Mouse (Mus musculus): ENCODE results near the gene Sema4d.

Sema4d gene

GRCm38 (mm10) chr13:51814646-51815045, 21.1 kb upstream of the Sema4d start:
- no peak for DNase-seq (ENCODE audit: low read depth, low spot score)

GRCm38 (mm10) chr13:51813621-51814615, 20.4 kb upstream of the Sema4d start:
- peak; percentile 26 for DNase-seq (ENCODE audit: low read depth, low spot score)

DNA sequence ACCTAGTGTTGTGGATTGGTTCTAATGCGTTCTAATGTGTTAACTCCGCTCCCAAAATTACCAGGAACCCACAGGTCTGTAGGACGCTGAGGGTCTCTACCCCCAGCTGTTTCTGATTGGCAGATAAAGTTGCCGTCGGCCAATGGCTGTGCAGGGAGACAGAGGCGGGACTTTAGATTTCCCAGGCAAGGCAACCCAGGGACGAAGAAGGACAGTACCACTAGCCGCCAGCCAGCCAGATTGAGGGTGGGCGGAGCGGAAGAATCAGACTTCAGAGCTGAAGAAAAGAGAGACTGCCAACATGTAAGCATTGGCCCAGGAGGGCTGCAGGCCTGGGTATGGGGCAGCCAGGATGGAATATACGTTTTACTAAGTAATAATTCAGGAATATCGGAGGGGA, 14.6 kb upstream of the Sema4d start:
- DNase-seq (ENCODE audit: low read depth, low spot score): no peak

- DNase-seq (ENCODE audit: low read depth, low spot score): no peak
Measured at GRCm38 (mm10) chr13:51806220-51806619, 12.7 kb upstream of the Sema4d start.

- no peak for DNase-seq (ENCODE audit: low read depth, low spot score)
Measured at GRCm38 (mm10) chr13:51805634-51806033, 12.1 kb upstream of the Sema4d start.

GRCm38 (mm10) chr13:51800921-51801320, 7.4 kb upstream of the Sema4d start:
- DNase-seq (ENCODE audit: low read depth, low spot score): no peak

- DNase-seq (ENCODE audit: low read depth, low spot score): peak; percentile 14
Measured at GRCm38 (mm10) chr13:51799735-51800522, 6.4 kb upstream of the Sema4d start.

DNA sequence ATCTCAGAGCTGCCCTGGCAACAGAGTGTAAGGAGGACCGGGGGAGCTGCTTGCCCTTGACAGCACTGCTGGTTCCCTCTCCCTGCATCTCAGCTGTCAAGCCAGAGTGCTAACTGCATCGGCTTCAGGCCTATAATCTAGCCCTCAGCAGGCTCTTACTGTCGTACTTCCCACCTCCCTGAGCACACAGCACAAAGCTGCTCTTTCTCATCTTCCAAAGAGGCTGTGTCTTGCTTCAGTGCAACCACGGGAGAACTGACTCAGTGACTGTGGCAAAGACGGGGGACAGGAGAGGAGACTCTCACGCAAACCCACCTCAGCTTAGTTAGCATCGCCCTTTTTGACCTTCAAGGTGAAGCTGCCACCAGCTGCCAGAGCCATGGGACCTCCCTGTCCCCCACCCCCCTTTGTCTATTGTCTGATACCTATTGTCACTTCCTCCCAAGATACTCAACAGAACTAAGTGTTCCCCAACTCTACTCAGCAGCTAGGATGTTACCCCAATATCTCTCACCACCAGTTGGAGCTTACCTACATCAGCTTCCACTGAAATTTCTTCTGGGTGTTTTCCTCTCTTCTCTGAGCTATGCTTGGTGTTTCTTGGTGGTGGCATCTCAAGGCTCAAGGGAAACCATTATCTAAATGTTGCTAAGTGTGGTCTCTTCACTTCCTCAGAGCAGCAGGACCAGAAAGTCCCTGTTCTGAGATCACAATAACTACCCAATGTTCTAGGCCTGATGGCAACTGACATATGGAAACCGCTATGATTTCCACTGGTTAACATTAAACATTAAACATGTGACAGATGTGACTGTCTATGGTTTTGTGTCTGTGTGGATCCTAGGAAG, 4.6 kb upstream of the Sema4d start:
- DNase-seq (ENCODE audit: low read depth, low spot score): no peak

- no peak for DNase-seq (ENCODE audit: low read depth, low spot score)
Measured at GRCm38 (mm10) chr13:51793948-51794347, 401 bp upstream of the Sema4d start.

DNA sequence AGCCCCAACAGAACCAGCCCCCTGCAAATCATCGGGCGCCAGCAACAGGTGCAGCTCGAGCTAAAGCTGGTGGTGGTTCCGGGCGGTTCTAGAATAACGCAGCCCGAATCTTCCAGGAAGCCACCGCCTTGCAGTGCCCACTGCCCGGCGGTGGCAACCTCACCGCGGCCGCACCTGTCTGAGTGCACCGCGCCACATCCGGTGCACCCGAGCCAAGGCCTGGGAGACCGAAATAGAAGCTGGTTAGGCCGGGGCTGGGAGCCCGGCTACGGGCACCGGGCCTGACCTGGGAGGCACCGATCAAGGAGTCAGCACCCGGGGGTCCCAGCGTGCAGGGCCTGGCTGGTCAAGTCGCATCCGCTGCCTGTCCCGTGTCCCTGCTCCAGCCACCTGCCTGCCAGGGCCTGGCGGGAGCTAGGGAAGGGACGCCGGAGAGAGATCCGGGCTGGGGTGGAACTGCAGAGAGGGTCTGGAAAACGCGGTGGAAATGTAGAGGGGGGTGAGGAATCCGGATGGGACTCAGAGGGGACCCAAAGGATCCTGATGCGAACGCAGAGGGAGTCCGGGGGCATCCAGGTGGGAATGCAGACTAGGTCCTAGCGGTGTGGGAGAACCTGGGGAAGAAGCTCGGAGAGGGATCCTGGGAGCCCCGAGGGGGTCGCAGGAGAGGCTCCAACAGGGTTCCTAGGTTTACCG, 670 bp downstream of the Sema4d start:
- no peak for DNase-seq (ENCODE audit: low read depth, low spot score)

DNA sequence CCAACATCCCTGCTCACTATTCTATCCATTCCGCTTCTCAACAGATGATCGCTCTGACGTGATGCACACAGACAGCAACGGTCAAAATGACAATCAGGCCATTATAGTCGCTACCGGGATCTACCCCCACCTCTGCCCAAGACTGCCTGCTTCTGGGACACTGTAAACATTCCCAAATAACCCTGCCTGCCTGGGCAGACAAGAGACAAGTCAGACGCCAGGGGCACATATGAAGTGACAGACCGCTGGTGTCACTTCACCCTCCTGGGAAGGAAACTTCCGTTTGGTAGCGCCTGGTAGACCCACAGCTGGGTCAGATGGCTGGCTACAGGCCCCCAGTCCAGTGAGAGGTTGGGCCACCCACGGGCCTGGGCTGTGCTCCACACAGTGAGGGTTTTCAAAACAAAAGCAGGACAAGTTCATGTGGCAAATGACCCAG, 1.4 kb downstream of the Sema4d start:
- no peak for DNase-seq (ENCODE audit: low read depth, low spot score)

DNA sequence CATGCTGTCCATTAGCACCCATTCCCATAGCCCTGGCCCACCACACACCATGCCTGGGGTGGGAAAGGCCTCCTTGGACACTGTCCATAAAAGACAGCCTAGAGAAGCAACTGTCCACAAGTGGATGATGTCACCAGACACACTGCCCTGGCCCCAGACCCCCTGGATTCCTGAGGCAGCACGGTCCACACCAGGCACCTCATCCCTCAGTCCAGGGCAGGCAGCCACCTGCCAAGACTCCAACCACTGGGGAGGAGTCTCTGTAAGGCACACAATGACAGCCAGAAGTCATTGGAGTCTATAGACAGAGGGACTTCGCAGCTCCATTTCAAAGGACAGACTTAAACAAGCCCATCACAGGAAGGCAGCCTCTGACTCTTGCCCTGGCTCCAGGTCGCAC, 1.9 kb downstream of the Sema4d start:
- no peak for DNase-seq (ENCODE audit: low read depth, low spot score)

DNA sequence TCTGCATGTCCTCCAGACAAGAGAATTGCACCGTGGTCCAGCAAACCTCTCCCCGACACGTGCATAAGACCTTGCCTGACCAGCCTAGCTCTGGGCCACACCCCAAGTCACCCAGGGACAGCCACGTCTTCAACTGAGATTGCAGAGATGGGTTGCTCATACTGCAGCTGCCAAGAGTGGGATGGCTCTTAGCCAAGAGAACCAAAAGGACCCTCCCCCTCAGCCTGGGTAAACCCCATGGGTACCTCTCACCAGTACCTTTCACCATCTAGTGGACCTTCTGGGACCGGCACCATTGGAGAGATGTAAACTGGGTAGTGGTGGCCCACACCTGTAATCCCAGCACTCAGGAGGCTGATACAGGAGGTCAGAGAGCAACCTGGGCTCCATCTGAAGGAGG, 2.8 kb downstream of the Sema4d start:
- no peak for DNase-seq (ENCODE audit: low read depth, low spot score)

DNA sequence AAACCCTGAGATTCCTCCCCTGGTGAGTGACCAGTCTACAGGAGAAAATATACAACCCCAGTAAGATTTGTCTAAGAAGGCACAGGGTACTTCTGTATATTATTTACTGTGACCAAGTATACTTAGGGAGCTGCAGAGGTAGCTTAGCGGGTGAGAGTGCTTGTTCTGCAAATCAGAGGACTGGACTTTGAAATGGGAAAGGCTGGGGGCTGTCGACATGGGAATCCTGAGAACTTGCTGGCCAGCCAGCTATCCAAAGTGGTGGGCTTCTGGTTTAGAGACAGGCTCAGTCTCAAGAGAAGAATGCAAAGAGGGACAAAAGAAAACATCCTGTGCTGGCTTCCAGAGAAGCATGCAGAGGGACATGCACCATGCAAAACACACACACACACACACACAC, 5.7 kb downstream of the Sema4d start:
- no peak for DNase-seq (ENCODE audit: low read depth, low spot score)

DNA sequence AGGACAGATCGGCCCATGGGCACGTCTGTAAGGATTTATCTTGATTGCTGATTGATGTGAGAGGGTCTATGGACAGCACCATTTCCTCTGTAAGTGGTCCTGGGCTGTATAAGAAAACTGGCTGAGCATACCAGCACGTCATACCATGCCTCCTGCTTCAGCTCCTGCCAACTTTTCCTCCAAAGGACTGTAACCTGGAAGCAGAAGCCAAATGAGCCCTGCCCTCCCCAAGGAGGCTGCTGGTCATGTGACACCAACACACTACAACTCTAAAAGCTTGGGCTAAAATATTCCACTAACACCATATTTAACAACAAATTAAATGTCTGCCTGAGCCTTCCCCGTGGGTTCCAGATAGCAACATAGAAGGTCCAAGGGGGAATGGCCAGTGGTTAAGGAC, 6.9 kb downstream of the Sema4d start:
- DNase-seq (ENCODE audit: low read depth, low spot score): no peak

DNA sequence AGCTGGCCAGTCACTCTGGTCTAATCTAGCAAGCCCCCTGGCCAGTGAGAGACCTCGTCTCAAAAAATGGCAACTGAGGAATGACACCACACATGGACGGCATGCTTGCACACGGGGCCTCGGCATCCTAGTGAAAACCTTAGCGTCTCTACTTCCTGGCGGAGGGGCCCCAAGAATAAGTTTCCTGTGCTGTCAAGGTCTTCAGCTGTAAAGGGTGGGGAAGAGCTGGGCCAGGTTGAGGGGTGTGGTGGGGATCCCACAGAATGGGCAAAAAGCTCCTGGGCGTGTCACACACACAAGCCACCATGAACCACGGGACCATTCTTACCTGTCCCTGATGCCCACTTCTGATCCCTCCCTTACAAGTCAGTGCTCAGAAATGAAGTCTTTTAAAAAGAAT, 9.1 kb downstream of the Sema4d start:
- DNase-seq (ENCODE audit: low read depth, low spot score): no peak

GRCm38 (mm10) chr13:51783857-51784256, 9.7 kb downstream of the Sema4d start:
- DNase-seq (ENCODE audit: low read depth, low spot score): no peak

GRCm38 (mm10) chr13:51780509-51781155, 12.9 kb downstream of the Sema4d start:
- DNase-seq (ENCODE audit: low read depth, low spot score): no peak

GRCm38 (mm10) chr13:51778983-51779962, 14.3 kb downstream of the Sema4d start:
- no peak for DNase-seq (ENCODE audit: low read depth, low spot score)
